Mouse (Mus musculus): Measurements from ENCODE around the gene Ifit2. TPM values are rescaled to one million over a fixed set of nuclear protein-coding genes. Genes with fewer than 3 reads are reported as not detected.
"Not testable (repeated sequence)": the region's sequence is repeated elsewhere in the genome, so short reads cannot be mapped to it uniquely, and the experiment has no call there.

Gene Ifit2
- total RNA-seq, 2 experiments from 2014 or later = 2.8 to 4.0 TPM

DNA sequence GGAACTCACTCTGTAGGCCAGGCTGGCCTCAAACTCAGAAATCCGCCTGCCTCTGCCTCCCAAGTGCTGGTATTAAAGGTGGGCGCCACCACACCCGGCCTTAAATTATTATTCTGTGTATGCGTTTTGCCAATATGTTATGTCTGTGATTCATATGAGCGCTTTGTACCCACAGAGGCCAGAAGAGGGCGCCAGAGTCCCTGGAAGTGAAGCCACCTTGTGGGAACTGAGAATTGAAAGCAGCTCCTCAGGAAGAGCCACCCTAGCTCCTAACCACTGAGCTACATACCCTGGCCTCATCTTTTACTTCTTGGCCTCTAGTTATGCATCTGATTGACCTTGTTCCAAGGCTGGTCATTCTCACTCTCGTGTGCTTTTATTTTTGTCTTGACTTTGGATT lies 2.5 kb upstream of the Ifit2 start:
- peak; percentile 89 for DNase-seq

DNA sequence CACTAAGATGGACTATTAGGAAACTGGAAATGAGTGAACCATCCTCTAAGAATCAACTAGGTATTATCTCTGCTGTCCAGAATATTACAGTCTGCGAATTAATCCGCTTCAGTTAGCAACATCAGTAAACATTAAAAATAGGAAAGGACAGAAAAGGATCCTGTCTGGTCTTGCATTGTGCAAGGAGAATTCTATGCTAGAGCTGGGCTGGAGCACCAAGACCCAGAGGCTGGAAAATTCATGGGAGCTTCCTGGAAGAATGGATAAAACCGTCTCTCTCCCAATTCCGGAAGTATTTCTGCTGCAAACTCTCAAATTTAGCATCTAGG lies 325 bp upstream of the Ifit2 start:
- DNase-seq = no peak

DNA sequence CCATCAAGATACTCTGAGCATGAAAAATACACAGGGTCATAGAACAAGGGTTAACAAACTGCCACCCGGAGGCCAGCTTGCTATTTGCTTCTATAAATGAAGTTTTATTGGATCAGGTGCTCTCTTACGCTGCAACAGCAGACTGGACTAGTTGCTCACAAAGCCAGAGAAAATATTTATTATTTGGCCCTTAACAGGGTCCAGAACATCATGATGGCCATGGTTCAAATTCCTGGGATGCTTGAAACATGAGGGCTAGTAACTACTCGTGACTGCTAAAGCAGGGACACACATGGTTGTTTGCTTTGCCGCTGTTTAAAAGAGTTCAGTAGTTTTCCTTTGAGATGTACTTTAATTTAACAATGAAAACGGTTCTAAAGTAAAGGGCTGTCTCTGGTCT lies 1.5 kb downstream of the Ifit2 start:
- no peak for DNase-seq

DNA sequence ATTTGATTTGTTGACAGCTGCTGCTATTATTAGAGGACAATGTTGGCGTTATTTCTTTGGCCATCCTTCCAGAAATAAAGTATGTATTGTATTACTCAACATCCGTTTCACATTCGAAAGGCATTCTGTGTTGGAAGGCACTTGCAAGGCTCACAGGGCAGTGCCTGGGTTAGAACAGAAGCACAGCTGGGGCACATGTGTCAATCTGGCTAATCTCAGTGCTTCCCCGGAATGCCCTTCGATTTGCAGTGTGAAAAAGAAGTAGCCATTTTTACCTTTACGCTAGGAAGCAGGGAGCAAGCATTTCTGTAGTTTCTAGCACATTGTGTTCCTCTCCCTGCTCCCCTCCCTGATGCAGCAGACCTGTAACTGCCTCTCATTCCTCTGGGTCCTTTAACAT lies 2.5 kb downstream of the Ifit2 start:
- DNase-seq = no peak

DNA sequence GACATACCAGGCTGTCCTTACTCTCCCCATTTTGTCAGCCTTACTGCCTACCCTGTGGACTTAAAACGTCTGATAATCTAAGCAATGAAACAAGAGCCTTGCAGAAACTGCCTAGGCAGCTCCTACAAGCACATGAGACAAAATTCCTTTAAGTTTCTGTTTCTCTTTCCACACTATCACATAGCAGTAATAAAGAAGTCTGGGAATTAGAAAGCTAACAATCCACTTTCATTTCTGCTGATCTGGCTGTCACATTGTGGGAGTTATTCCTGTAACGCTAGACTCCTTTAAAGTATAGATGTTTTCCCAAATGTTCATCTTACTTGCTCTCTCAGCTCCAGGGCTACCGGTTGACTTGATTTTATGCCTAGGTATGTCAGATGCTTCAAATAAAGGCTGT lies 3.0 kb downstream of the Ifit2 start:
- no peak for DNase-seq

DNA sequence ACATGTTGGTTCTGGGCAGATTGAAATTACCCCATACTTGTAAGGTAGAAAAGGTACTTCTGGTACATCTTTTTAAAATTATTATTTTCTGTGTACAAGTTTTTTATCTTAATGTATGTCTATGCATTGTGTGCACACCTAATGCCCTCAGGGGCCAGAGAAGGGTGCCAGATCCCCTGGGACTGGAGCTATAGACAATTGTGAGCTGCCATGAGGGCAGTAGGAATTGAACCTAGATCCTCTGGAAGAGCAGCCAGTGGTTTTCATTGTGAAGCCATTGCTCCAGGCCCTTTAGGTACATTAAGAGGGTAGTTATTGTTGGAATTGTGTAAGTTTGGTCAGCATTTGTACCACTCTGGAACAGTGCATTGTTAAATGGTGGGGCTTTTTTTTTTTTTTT lies 3.6 kb downstream of the Ifit2 start:
- DNase-seq = no peak

DNA sequence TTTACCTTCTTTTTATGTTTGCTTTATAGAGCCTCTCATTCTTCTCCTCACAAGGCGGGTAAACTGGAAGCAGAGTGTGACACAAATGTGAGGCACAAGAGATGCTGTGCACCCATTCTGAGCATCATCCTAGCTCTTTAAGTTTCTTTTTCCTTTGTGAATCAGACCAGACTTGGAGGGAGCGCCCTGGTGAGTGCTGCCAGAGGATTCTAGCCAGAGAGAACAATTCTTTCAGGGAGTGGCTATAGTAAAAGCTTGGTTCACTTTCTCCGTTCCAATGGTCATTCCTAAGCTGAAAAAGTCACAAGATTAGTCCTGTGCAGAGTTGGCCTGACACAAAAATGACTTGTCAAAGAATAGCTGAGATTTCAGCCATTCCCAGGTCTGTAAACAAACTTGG lies 6.1 kb downstream of the Ifit2 start:
- no peak for DNase-seq

DNA sequence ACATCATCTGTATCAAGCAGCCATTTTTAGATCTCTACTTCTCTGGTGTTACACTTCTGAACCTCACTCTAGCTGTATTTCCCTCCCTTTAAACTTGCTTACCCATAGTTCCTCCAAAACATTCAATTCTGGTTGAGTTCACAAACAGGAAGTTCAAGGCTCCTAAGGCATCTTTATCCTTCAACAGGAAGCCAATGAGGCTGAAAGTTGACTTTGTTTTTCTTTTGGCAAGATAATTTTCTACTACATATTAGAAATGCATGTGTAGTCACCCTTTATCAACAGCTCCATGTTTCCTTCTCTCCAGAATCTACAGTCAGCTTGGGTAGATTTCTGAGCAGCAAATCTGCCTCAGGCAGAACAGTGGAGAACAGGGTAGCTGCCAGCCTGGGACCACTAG lies 12.1 kb downstream of the Ifit2 start:
- no peak for DNase-seq

DNA sequence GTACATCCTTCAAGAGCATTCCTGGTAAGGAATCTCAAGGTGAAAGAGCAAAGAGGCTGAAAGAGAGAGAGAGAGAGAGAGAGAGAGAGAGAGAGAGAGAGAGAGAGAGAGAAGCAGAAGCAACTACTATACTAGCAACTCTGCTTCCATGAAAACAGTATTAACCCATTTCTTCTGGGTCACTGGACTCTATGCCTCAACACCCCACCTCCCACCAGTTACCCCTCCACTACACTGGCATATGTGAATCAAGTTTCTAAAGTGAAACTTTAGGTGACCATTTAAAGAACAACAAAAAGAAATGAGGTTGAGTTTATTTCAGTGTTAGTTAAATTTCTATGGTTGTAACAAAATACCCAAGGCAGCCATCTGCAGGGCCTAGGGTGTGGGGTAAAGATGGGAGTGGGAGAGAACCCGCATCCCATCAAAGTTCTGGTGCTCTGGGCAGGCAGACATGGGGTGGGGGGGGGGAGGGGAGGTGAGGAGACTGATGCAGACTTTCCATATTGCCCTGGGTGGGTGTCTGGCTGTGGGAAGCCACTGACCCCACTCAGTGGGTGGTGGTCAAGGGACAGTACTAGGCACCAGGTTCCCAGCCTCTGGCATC lies 15.8 kb downstream of the Ifit2 start:
- no peak for DNase-seq

DNA sequence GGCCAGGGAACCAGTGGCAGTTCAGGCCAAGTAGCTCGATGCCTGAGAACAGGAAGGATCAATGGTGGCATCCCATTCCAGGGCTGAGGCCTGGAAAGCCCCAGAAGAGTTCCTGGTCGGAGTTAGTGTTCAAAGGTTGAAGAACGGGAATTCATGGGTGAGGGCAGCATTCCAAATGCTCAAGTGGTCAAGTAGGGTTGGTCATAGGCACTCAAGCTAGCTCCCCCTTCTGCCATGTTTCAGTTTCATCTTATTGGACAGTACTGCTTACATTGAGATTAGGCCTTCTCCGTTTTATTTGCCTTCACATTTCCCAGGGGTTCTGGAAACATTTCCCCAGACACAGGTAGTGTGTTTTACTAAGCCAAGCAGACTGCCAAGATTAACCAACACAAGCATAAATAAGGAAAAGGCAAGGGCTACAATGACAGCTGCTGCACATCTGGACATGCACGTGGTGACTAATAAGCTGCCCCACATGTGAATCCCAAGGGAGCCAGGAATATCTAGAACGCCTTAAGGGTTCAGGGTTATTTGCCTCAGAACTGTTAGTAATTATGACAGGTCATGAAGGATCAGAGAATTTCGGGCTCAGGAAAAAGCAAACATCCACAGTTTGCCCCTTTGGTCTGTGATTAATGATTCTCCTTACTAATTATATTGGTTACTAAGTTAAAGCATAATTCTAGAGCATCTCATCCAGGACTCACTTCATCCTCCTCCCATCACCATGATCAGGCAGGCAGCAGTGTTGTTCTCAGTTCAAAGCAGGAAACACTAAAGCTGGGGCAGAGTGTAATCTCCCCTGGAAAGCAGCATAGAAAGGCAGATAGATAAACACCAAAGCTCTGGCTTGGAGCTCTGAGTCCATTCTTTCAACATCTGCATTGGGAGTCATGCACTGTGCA lies 18.7 kb downstream of the Ifit2 start:
- no peak for DNase-seq

DNA sequence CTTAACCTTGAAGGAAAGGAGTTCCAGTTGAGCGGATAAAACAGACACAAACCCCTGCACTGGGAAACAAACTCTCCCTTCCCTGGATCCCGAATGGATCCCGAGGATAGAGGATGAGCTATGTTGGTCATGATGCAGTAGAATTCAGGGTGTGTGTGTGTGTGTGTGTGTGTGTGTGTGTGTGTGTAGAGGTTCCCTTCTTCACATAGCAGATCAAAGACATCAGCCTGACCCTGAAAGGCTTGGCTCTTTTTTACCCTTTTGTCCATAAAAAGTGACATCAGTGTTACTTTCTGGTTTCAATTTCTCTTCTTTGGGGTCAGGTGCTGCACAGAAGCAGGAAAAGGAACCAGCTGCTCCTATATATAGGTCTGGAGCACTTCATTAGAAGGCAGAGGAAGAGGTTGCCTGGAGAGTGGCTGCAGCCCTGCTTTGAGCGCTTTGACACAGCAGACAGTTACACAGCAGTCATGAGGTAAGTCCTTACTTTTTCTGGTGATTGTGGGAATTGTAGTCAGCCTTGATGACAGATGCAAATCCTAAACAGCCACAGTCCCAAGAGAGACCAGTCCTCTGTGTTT lies 19.5 kb downstream of the Ifit2 start:
- no peak for DNase-seq

DNA sequence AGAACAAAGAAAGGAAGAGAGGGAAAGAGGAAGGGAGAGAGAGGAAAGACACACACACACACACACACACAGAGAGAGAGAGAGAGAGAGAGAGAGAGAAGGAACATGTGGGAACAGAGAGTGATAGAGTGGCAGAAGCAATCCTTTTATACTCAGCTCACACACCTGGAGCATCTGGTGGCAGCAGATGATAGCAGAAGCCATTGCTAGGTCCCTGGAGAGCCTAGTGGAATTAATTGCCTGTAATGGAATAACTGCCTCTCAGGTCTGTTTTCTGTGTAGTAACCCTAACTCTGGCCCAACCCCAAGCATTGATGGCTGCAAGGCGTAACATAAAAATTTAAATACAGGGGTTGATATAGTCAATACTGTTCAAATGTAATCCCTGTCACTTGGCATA lies 20.6 kb downstream of the Ifit2 start:
- DNase-seq = no peak

DNA sequence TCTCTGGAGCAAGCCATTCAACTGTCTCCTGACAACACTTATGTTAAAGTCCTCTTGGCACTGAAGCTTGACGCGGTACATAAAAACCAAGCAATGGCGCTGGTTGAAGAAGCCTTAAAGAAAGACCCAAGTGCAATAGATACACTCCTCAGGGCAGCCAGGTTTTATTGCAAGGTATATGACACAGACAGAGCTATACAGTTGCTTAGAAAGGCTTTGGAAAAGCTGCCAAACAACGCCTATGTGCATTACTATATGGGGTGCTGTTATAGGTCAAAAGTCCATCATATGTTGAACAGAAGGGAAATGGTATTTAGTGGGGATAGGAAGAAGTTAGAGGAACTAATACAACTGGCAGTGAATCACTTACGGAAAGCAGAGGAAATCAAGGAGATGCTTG lies 23.2 kb downstream of the Ifit2 start:
- no peak for DNase-seq

DNA sequence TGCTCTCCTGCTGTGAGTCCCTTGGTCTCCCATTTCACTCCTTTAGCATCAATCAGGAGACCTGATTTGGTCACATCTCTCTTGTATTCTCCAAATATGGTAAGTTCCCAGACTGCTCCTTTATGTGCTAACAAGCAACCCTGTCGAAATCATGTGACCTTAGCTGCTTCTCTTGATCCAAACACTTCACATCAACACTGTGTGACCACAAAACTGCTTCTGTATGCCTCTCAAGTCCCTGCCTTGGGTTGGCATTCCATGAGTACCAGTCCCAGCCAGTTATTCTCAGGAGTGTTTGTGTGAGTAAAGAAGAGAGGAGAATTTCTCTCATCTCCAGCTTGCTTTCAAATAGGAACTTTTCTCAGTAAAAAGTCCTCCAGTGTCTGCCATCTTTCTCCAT lies 26.6 kb downstream of the Ifit2 start:
- no peak for DNase-seq

DNA sequence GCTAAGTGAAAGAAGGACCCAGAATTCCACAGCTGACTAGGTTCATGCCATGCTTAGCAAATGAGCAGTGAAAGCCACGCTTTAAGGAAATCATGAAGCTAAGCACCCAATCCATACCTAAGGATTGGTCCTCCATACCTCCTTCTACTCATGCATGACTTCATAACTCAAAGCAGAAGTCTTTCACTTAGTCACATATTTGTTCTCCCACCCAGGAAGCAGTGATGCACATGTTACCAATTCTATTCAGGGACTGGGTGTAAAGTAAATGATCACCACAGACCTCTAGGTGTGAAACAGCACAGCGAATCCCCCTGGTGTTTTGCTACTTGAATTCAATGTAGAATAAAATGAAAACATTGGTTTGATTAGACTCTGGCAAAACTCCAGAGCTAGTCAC lies 32.2 kb downstream of the Ifit2 start:
- DNase-seq = not testable (repeated sequence)

DNA sequence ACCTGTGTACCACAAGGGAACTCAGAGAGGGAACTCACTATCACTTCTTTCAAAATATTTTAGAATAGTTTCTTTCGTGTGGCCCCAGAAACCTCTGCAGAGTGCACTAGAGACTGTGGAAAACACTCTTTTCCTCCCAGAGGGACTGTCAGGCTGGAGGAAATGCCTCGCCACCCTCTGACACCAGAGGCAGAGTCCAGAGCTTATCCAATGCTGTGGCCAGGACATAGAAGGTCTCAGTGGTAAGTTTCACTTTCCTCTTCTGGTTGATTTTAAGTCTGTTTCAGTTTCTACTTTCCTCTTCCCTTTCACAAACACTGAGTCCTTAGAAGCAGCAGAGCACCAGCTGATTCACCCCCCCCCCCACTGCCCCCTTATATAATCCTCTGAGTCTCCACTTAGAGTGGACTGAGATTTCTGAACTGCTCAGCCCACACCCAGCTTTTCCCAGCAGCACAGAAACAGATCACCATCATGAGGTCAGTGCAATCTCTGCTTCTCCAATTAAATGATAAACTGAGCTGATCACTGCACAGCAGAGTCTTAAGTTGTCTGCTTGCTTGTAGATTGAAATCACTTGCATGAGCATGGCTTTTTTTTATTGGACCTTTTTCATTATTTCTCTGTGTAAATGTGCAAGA lies 32.8 kb downstream of the Ifit2 start, which contains the start of gene Ifit3:
TSS of gene Ifit3 (plus strand) at position 406 of the 641 bp plus-strand sequence.
- not testable (repeated sequence) for DNase-seq

DNA sequence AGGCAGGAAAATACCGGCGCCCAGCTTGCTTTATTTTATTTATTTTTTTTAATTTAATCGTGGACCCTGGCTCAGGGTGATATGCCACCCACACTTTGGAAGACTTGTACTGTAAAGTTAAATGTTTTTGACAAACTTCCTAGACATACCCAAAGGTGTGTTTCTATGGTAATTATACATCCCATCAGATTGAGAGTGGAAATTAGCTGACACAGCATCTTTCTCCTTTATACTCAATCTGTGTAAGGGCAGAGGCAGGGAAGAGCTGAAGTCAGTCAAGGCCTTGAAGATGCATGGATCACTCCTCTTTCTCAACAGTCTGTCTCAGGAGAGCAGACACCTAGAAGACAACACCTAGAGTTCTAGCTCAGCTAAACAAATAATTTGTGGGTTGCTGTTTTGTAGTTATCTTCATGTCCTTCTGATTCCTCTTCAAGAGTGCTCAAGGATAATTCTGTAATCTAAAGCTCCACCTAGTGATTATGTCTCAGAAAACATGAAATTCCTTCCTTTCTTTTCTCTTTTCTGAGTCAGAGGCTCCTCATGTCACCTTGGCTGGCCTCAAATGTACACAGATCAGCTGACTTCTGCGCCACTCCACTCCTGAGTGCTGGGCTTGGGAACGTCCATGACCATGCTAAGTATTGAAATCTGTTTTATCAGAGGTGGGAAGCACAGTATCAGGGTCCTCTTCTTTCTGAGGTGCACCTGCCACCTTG lies 35.4 kb downstream of the Ifit2 start:
- not testable (repeated sequence) for DNase-seq

DNA sequence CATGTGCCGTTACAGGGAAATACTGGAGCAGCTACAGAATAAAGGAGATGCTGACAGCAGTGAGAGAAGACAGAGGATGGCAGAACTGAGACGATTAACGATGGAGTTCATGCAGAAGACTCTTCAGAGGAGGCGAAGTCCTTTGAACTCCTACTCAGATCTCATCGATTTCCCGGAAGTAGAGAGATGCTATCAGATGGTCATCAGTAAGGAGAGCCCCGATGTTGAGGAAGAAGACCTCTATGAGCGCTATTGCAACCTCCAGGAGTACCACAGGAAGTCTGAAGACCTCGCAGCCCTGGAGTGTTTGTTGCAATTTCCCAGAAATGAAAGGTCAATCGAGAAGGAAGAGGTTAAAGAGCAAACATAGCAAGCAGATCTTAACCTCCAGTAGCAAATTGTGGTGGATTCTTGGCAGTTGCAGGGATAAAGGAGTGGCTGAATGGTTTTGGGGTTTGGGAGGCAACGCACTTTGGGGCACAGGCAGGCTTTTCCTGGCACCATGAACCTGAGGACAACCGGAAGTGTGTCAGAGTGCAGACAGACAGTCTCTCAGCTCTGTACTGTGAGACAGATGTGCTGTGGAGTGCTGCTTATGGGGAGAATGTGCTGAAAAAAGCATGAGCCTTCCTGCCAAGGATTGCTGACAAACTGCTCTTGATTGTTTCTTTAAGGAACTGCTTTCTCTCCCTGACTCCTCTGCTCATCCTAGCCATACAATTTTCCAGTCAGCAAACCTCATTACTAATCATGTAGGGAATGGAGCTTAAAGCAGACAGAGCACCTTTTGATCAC lies 37.6 kb downstream of the Ifit2 start:
- not testable (repeated sequence) for DNase-seq

DNA sequence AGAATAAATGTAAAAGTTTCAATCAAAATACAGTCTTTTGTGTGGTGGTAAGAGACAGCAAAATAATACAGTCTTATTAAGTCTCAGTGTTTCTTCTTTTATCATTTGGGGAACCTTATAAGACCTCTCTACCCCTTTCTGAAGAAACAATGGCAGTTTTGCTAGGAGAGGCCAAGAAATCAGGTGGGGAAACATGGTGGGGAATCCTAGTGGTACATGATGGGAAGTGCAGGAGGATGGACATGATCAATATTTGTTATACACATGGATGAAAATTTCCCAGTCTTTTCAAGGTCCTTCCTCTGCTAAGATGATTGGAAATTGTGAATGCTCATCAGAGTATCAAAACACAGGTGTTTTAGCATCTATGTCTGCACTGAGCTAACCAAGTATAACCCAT lies 38.5 kb downstream of the Ifit2 start:
- no peak for DNase-seq

DNA sequence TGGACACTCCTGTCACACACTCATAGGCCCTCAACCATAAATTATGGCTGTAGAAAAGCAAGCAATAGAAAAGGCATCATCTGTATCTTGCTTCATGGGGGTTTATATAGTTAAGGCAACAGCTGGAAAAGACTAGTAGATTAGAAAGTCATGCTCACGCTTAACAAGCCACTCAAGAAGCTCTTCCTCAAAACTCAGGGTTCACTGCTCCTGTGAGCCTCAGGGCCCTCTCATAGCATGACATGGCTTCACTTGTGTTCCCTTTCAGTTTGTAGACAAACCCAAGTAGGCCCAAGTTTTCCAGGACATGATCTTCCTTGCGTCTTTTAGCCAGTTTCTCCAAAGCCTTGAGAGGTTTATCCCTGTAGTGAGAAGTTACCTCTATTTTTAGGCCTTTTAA lies 43.0 kb downstream of the Ifit2 start:
- no peak for DNase-seq

DNA sequence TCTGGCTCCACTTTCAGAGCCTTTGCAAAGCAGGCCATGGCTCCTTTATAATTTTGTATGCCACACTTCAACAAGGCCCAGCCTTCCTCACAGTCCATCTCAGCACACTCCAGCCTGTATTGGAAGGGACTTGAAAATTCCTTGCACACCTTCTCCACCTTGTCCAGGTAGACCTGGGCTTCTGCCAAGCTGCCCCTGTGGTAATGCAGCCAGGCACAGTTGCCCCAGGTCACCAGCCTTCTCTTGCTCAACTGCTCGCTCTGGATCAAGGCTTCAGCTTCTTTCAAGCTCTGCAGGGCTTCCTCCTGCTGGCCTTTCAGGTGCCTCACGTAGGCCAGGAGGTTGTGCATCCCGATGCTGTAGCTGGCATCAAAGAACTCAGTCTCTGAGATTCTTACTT lies 44.0 kb downstream of the Ifit2 start:
- DNase-seq = not testable (repeated sequence)

DNA sequence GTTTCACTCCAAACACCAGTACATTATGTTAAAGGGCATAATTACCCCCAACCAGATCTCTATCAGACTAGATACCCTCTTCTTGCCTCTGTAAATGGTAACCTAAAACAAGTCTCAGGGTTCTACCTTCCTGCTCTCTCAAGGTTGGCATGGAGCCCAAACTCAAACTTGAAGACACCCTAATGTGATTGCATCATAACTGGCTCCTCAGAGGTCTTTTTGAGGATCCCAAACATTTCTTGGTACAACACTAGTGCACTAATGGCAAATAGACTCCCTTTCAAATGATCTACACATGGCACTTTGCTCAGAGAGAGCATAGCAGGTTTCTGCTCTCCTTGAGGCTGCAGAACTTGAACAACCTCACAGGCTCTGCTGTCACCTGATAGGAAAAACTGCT lies 46.3 kb downstream of the Ifit2 start:
- no peak for DNase-seq

Data from adrenal gland, postnatal 10 days (tissue).